Mouse (Mus musculus) adrenal gland, postnatal 25 days (tissue): ENCODE results near the gene Lrg1. TPM values are rescaled to one million over a fixed set of nuclear protein-coding genes. Genes with fewer than 3 reads are reported as not detected.

ENCODE experiments used
- DNase-seq: peaks from one replicate; pipeline ENCODE4 v3.0.0; 2021; ENCODE audit warnings: mixed read lengths
- long read RNA-seq: library from polyadenylated mRNA; stranded (forward); transcript quantifications from one replicate; pipeline ENCODE4 v2.0.0, GENCODE M21; 2021
- total RNA-seq: library from RNA; stranded (reverse); gene quantifications from 2 replicates; pipeline ENCODE4 v1.2.3, GENCODE M21; 2021

Lrg1 gene
- total RNA-seq, result 15.1 TPM in 2 replicates
- long read RNA-seq, transcript Lrg1-201 (2 exons, 1,408 nt), result major isoform, 450 of 484 reads
- long read RNA-seq, partial matches to known transcripts, result 27 of 484 reads
- long read RNA-seq, other reads (novel, unspliced or antisense), result 7 of 484 reads

DNA sequence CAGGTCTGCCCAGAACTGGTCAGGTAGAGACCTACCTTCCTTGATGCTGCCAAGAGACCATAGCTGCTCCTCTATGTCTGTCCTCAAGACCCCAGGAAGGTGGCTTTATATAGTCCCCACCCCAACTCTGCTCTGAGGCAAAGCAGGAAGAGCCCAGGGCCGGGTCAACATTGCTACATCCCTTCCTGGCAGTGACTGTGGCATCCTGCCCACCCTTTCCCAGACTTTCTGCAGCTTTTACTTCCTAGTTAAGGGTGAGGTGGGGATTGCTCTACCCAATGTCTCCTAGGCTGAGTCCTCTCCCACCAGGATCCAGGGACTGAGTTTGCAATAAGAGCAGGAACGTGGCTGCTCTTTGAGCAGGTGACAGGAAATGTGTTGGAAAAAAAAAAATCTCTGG, at the start of gene Lrg1:
Lrg1 (minus strand) TSS at position 176 of the 400 bp plus-strand sequence.
- DNase-seq, result no peak

DNA sequence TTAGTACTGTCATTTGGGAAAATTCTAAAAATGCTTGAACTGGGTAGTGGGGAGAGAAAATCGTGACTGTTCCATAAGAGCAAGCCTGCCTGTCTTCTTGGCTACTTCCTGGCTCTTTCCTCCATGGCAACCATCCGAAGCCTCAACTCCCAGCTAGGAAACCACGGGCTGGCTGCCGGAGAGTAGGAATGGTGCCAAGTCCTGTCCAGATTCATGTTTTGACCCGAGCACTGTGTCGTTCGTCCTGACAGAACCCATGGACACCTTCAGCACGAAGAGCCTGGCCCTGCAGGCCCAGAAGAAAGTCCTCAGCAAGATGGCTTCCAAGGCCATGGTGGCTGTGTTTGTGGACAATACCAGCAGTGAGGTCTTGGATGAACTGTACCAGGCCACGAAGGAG, 49.7 kb upstream of the Lrg1 start:
- DNase-seq, result no peak

DNA sequence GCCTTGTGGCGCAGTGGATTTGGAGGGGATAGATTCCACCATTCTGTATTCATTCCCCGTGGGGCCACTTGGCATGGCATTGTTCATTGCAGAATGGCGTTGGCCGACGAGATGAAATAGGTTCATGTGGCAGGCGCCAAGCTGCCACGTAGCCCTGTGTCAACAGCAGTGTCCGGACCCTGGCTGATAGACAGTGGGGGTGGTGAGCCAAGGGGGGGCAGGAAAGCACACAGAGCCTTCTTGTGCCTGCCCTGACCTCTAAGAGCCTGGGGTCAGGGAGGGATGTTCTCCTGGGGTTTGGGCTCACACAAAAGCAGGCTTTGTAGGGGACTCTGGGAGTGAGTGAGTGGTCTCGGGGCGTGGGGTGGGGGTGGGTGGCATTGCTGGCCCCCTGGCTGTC, 48.8 kb upstream of the Lrg1 start:
- DNase-seq, result no peak

DNA sequence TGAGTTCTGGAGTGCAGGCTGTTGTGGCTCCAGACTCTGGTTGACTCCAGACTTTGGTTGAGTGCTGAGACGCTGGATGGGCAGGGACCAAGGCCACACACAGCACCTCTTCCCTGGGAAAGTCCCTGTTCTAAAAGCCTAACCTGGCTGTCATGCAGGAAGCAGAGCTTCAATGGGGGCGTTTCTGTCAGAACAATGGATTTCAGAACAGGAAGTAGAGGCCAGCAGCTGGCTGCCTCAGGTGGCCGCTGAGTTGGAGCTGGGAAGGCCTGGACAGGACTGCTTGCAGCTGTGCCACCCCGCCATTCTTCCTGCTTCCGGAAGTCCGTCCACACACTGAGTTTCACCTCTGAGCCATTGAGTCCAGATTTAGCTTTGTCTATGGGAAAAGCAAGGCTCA, 48.0 kb upstream of the Lrg1 start:
- no peak for DNase-seq

DNA sequence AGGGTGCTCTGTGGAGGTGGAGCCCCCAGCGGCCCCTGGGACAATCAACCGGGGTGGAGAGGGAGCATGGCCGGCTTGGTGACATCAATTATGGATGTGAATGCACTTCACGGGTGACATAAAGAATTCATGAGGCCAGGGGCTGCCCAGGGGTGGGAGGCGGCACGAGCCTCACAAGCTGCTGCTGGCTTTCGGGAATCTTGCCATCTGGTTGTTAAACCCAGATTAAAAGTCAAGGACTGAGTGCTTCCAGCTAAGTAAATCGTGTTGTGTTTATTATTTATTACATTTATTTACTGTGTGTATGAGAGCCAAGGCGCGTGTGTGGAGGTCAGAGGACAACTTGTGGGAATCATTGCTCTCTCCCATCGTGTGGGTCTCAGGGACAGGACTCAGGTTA, 43.9 kb upstream of the Lrg1 start:
- DNase-seq, result no peak

DNA sequence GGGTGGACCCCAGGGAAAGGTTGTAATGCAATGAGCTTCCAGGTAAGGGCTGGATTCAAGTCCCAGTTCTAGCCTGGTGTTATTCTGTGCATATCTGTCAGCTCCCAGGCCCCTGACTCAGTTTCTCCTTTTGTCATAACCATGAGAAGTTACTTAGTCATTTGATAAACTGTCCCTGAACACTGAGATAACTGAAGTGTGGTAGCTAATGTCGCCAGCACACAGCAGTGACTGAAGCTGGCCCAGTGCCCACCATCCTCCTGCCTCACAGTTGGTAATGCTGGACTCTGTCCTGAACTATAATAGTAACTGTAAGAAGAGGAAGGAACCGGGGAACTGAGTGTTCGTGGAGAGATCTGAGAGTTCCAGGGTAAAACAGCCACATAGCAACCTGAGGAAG, 42.7 kb upstream of the Lrg1 start:
- no peak for DNase-seq

DNA sequence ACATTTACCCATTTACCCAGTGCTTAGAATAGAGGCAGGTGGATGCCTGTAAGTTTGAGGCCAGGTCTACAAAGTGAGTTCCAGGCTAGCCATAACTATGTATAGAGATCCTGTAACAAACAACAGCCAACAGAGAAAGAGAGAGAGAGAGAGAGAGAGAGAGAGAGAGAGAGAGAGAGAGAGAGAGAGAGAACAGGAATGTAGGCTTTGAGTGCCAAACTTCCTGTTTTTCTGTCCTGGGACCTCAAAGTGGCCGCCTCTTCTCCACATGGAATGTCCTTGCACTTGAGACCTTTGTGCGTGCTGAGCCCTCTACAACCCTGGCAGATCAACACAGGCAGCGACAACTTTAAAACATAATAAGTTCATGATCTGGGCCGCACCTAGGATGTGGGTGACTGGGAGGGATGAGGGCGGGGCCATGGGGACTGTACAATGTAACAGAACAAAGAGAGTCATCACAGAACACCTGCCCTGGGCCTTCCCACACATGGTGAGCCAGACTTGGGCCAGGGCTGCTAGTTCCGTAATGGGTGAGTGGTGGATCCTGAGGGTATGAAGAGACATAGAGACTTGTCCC, 41.8 kb upstream of the Lrg1 start:
- no peak for DNase-seq

DNA sequence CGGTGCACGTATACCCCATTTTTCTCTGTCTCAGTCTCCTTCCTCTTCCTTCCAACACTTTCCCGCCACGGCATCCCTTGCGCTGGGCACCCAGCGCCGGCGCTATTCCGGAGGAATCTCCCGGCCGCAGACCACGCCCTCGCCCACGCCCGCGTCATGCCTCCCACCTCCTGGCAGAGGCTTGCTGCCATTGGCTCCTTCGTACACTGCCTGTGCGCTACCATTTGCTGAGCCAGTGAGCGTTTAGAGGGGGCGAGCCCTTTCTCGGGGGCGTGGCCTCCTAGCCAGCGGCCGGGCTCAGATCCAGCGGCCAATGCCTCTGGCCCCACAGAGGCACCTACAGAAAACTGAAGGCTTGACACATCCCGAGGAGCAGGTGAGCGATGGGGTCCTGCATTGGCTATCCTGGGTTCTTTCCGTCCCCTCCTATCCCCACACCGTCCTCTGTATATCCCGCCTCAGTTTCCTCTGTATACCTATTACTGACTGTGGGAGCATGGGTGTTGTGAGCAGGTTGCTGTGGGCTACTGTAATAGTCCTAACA, 40.5 kb upstream of the Lrg1 start, which contains the start of gene Tnfaip8l1:
Tnfaip8l1 (plus strand) TSS at position 247 of the 544 bp plus-strand sequence.
- DNase-seq, result peak; percentile 96

DNA sequence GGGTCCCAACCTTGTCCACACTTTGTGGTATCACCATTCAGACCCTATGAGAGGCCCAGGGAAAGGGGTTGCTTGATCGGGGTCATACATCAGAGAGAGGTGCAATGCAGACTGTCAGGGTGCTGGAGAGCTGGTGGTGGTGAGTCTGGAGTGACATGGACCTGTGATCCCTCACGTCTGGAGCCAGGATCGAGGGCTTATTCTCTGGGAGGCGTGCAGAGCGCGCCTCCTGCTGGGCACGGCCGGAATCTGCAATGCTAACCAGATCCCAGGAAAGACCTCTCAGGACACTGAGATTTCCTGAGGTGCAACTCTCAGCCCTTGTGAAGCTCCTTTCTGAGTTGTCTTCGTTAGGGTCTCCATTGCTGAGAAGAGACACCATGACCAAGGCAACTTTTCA, 37.9 kb upstream of the Lrg1 start:
- peak; percentile 67 for DNase-seq

DNA sequence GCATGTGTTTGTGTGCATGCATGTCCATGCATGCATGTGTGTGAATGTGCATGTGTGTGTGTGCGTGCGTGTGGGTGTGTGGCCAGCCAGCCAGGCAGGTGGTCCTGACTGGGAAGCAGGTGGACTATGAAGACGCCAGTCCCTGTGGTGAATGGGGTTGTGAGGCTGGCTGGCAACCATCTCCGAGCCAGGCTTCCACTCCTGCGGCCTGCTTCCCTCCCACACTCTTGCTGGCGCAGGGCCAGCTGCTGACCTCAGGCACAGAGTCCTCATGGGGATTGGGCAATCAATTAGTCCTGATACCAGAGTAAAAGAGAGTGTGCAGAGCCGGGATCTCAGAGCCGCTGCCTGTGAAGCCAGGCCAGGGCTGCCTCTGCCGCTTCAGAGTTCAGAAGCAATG, 31.8 kb upstream of the Lrg1 start:
- DNase-seq, result peak; percentile 84

DNA sequence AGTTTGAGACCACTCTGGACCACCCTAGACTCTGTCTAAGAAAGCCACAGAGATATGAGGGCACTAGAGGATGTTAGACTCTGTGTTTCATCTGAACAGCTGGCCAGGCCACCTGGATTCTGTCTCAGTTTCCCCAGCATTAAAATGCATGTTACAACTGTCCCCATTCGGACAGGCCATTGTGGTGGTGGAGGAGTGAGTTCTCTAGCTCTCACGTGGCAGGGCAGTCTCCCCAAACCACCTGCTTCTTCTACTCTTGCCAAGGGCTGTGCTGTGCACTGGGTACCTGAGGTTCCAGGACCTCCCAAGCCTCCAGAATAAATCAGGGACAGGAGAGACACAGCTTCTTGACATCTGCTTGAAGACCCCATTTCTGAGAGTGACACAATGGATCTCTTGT, 28.1 kb upstream of the Lrg1 start:
- no peak for DNase-seq

DNA sequence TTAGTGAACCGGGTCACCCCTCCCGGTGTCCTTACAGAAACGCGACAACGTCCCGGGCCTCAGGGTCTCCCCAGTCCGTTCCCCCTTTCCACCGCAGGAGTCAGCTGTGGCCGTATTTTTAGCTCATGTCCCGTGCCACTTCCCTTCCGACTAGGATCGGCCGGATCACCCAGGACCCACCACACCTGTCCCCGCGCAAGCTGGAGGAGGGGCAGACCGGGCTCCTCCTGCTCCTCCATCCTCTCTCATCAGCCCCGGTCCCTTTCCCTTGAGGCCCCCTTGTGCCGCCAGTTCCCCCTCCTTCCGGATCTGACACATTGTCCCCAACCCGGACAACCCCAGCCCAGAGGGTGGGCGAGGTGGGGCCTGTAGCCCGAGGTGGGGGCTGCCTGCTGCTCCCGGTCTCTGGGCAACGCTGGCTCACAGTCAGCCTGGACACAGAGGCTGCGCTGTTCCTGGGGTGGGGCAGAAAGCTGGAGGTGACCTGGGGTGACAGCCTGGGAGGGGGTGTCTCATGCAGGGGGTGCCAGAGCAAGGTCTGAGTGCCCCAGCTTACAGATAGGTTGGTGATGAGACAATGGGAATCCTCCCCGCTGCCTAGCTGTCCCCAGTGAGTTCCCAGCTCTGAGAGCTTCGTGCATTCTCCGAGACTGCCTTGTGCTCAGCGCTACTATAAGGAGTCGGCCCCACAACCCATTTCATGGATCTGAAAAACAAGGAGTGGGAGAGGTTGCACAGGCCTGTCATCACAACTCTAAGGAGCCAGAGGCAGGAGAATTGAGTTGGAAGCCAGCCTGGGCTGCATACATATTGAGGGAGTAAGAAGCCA, 27.2 kb upstream of the Lrg1 start:
- DNase-seq, result no peak

DNA sequence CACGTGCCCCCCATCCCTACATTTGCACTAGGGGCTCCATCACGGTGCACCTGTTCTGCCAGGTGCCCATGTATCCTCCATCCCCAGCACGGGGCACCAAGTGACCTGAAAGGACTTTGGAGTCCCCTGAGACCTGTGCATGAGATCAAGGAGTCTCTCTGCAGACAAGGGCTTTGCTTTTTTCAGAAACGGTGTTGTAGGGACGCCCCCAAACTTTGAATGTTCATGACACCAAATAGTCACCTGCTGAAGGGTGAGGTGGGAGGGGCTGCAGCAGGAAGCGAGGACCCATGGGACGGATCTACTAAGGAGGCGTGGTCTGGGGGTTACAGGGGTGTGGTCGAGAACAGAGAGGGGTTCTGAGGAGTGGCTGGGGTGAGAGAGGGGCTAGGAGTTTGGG, 26.5 kb upstream of the Lrg1 start:
- DNase-seq, result no peak

DNA sequence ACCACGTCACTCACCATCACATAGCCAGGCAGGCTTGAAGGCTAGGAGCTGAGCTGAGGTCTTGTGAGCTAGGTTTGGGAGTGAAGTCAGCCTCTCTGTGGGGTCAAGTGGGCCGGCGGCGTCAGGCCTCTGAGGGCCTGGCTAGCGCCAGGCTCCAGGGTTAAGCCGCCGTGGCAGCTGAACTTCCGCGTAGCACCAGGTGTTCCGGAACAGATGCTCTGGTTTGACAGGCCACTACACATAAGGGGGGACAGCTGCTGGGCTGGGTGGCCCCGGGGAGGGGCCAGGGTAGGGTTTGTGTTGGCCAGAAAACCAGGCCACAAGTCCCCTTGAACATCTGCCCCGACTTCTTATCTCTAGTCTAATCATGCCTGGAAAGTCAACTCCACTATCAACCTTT, 25.6 kb upstream of the Lrg1 start:
- DNase-seq, result no peak

DNA sequence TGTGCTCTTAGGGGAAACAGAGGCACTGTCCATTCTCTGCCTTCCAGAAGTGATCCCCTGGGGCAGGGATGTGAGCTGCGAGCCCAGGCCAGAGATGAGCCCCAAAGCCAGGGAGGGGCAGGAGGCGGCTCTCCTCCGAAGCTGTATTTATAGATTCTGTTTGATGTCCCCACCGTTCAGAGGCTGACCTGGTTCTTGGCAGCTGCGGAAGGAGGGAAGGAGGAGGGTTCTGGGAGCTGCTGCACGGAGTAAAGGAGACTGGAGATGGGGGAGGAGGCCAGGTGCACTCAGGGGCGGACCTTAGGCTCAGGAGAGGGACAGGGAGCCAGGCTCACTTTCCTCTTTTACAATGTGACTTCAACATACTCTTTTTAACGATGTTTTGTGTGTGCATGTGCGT, 24.3 kb upstream of the Lrg1 start:
- no peak for DNase-seq

DNA sequence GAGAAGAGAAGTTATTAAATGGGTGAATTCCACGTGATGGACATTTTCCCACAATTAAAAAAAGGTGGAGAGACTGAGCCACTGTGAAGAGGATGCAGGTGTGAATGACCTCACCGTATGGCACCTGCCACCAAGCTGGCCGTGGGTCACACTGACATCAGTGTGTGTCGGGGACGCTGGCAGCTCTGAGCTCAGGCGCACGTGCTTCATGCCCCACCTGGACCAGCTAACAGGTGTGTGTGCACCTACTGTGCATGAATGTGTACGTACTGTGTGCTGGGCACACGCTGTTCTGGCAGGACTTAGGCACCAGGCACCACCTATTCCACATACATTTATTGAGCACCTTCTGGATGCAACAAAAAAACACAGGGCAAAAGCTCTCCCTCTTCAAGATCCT, 22.7 kb upstream of the Lrg1 start:
- DNase-seq, result no peak

DNA sequence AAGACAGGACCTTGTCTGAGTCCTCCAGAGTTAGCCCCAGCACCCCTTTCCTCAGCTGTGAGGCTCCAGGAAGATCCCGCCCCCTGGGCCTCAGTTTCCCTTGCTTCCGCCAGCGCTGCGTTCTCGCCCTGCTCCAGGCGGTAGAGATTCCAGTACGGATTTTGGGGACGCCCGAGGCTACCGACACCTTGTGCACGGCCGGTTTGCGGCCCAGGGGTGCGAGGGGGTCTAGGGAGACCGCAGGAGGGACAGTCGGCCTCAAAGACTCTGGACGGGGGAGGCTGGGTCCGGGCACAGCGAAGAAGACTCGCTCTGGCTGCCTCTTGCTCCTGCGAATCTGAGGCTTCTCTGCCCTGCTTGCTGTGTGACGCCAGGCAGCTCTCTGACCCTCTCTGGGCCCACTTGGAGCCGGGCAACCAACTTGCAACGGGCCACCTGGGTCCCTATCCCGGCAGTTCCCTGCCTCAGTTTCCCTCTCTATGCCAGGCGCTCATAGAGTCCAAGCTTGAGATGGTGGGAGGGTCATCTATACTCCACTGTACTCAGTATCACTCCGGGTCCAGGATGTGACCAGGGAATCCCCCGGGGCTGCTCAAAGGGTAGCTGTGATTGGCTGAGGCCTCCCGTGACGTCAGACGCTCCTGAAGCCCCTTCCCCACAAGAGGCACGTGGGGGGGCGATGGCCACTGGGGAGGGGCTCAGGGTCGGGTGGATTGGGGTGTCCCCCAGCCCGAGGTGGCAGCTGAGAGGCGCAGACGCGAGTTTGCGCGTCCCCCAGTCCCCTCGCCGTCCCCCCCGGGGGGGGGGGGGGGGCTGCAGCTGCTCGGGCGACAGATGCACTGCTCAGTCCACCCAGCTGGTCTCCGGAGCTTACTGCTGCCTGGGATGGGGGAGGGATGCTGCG, 20.2 kb upstream of the Lrg1 start:
- DNase-seq, result no peak

DNA sequence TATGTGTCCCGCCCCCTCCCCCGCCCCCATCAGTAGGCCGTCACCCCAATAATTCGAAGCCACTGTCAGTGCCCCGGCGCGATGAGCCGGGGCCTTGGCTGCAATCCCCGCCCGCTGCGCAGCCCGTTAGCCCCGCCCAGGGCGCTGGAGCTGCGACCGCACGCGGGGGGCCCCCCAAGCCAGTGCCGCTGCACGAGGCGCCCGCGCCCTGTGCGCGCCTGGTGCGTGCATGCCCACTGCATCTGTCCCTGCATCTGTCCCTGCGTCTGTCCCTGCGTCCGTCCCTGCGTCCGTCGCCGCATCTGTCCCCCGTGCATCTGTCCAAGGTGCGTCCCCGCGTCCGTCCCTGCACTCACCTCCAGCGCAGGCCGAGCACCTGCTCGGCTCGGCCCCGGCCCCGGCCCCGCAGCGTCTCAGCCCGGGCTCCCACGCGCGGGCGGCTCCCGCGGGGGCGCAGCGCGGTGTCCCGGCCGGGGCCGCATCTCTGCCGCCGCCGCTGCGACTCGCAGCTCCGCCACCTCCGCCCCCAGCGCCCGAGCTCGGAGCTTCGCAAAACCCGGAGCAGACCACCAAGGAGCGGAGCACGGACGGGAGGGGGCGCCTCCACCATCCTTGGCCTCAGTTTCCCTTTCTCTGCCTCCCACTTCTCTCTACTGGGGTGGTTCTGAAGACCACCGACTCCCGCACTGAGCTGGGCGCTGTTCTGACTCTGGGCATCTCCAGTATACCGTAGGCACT, 18.2 kb upstream of the Lrg1 start, which contains the start of gene Sema6b:
Sema6b (minus strand) TSS at position 486 of the 738 bp plus-strand sequence.
- DNase-seq, result peak; percentile 75

DNA sequence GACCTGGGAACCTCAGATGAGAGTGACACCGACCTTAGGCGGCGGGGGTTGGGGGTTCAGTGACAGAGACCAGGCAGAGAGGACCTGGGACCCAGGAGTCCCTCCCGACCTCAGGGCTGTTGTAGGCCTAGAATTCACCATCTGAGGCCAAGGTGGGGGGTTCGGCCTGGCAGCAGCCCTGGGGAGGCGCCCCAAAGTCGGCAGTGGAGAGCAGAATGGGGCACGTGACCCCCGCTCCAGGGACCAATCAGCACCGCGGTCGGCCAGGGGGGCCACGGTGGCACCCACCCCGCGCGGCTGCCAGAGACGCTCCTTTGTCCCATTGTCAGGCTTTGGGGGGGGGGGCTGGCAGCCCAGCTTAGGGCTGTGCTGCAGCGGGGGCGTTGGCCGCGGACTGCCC, 17.6 kb upstream of the Lrg1 start:
- no peak for DNase-seq

DNA sequence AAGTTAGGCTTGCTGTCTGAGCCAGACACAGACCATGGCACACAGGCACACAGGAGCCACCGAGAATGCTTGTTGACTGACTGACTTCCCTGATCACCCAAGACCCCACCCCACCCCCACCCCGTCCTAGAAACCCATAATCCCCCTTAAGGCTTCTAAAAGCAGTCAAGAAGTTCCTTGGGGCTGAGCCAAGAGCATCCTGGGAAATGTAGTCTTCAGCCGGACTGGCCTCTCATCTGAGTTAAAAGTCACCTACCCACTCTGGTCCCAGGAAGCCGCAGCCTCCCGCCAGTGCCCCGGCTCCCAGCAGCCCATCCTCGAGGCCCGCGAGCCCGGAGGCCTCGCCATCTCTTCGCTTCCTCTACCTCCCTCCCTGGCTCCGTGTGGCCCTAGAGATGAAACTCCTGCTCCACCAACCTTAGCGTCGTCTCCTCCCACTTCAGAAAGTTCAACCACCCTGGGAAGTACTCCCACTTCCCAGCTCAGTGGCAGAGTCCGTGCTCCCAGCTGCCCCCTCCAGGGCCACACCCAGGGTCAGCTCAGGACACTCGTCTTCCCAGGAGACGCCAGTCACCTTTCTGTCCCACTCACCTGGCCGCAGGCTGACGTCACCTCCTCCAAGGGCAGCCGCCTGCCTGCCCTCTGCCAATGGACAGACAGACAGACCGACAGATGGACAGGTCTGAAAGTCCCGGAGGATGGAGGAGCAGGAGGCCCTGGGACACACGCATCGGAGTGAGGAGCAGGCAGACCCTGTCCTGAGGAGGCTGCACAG, 16.2 kb upstream of the Lrg1 start:
- DNase-seq, result no peak

DNA sequence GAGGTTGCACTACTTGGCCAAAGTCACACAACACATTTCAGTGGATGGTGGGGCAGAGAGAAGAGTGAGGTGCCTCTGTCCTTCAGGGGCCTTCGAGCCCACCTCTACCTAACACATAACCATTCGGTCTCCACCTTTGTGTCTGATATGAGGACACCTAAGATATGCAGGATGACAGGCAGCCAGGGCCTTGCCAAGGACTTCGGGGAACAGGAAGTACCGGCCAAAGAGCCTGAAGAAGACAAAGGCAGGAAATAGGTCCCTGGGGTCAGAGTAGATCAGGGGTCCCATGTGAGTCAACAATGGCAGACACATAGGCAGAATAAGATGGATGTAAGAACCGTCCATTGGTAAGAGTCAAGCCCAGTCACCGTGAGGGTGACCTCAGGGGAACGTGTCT, 14.8 kb upstream of the Lrg1 start:
- DNase-seq, result no peak
